Mouse (Mus musculus): Measurements from ENCODE around the gene Nepro.

GRCm38 (mm10) chr16:44690501-44690900 is 33.6 kb upstream of the Nepro start:
- TF ChIP-seq CTCF (IDR thresholded peaks at IDR 0.05; ENCODE audit: borderline replicate concordance, extremely low read depth, insufficient read depth, insufficient read length) (no peak), POLR2A (IDR thresholded peaks at IDR 0.05; ENCODE audit: borderline replicate concordance, extremely low read depth, insufficient read depth, insufficient read length, poor library complexity, severe bottlenecking) (no peak)

Data from brain, embryonic 14.5 days (tissue).